Mouse (Mus musculus) layer of hippocampus, postnatal 14 days (tissue): Measurements from ENCODE around the gene Stat3. TPM values are rescaled to one million over a fixed set of nuclear protein-coding genes. Genes with fewer than 3 reads are reported as not detected.
A peak's percentile ranks its signal among the peaks of the same experiment; 100 is the strongest.

ENCODE experiments used
- DNase-seq, 2 experiments: peaks; one replicate each; pipeline ENCODE4 v3.0.0; 2021 to 2022; ENCODE audit warnings: low spot score in 2 of 2, mixed read lengths in 1 of 2
- total RNA-seq, 2 experiments: library from RNA; stranded (reverse); gene quantifications; 2 replicates each; pipeline ENCODE4 v1.2.3; 2021

The Stat3 gene
- total RNA-seq, 2 experiments from 2014 or later, result 34.9 to 36.4 TPM

GRCm38 (mm10) chr11:100859579-100860075, 79.7 kb downstream of the Stat3 start:
- DNase-seq, result no peak

GRCm38 (mm10) chr11:100858935-100859578, 80.3 kb downstream of the Stat3 start, which contains the start of gene Stat5a:
Gene Stat5a (plus strand): TSS chr11:100859351.
- DNase-seq, result peak; percentile 47 to 77

- DNase-seq, result peak in 1 of 2 experiments; percentile 10
Observed at GRCm38 (mm10) chr11:100857960-100858359, 81.4 kb downstream of the Stat3 start.

GRCm38 (mm10) chr11:100855178-100855577, 84.2 kb downstream of the Stat3 start:
- no peak for DNase-seq

GRCm38 (mm10) chr11:100854268-100854667, 85.1 kb downstream of the Stat3 start:
- no peak for DNase-seq

- no peak for DNase-seq
Observed at GRCm38 (mm10) chr11:100853018-100853417, 86.3 kb downstream of the Stat3 start.

- no peak for DNase-seq
Observed at GRCm38 (mm10) chr11:100852088-100852487, 87.3 kb downstream of the Stat3 start.

- DNase-seq, result peak in 1 of 2 experiments; percentile 18
Observed at GRCm38 (mm10) chr11:100850778-100851528, 88.4 kb downstream of the Stat3 start.

GRCm38 (mm10) chr11:100850038-100850777, 89.1 kb downstream of the Stat3 start, which contains the start of gene Stat5b:
Gene Stat5b (minus strand): TSS chr11:100850724.
- DNase-seq, result peak; percentile 38 to 59

- no peak for DNase-seq
Observed at GRCm38 (mm10) chr11:100849456-100850037, 89.8 kb downstream of the Stat3 start.

- no peak for DNase-seq
Observed at GRCm38 (mm10) chr11:100848789-100849379, 90.5 kb downstream of the Stat3 start.

GRCm38 (mm10) chr11:100848080-100848479, 91.3 kb downstream of the Stat3 start:
- DNase-seq, result no peak

- no peak for DNase-seq
Observed at GRCm38 (mm10) chr11:100847572-100847971, 91.8 kb downstream of the Stat3 start.

GRCm38 (mm10) chr11:100845793-100846192, 93.5 kb downstream of the Stat3 start:
- DNase-seq, result no peak

- no peak for DNase-seq
Observed at GRCm38 (mm10) chr11:100844121-100844520, 95.2 kb downstream of the Stat3 start.

- DNase-seq, result no peak
Observed at GRCm38 (mm10) chr11:100843070-100843669, 96.2 kb downstream of the Stat3 start.

- DNase-seq, result no peak
Observed at GRCm38 (mm10) chr11:100842025-100842424, 97.3 kb downstream of the Stat3 start.

- DNase-seq, result no peak
Observed at GRCm38 (mm10) chr11:100840866-100841265, 98.5 kb downstream of the Stat3 start.

GRCm38 (mm10) chr11:100839523-100839922, 99.8 kb downstream of the Stat3 start:
- no peak for DNase-seq

- no peak for DNase-seq
Observed at GRCm38 (mm10) chr11:100838894-100839293, 100.4 kb downstream of the Stat3 start.
